Mouse (Mus musculus) kidney, postnatal 36 days (tissue): ENCODE data around the gene Phf21a.
"Not testable (repeated sequence)": the region's sequence is repeated elsewhere in the genome, so short reads cannot be mapped to it uniquely, and the experiment has no call there.

ENCODE experiments used
- DNase-seq, 2 experiments: peaks; one replicate each; pipeline ENCODE4 v3.0.0; 2021 to 2022; ENCODE audit warnings: mixed read lengths in 2 of 2

The Phf21a gene

GRCm38 (mm10) chr2:92085721-92086120 is 7.2 kb upstream of the Phf21a start:
- DNase-seq: peak; percentile 41 to 57

- DNase-seq: no peak
Measured at GRCm38 (mm10) chr2:92087065-92087464, 5.9 kb upstream of the Phf21a start.

GRCm38 (mm10) chr2:92089782-92090181 is 3.1 kb upstream of the Phf21a start:
- DNase-seq: no peak

- not testable (repeated sequence) for DNase-seq
Measured at GRCm38 (mm10) chr2:92093503-92093902, 586 bp downstream of the Phf21a start.

GRCm38 (mm10) chr2:92094078-92094477 is 1.2 kb downstream of the Phf21a start:
- DNase-seq: no peak

GRCm38 (mm10) chr2:92100768-92101167 is 7.9 kb downstream of the Phf21a start:
- no peak for DNase-seq

- DNase-seq: no peak
Measured at GRCm38 (mm10) chr2:92124523-92124922, 31.6 kb downstream of the Phf21a start.

- DNase-seq: no peak
Measured at GRCm38 (mm10) chr2:92125330-92125729, 32.4 kb downstream of the Phf21a start.

- DNase-seq: no peak
Measured at GRCm38 (mm10) chr2:92130071-92130470, 37.2 kb downstream of the Phf21a start.

- DNase-seq: peak in 1 of 2 experiments; percentile 5
Measured at GRCm38 (mm10) chr2:92138736-92139135, 45.8 kb downstream of the Phf21a start.

- peak; percentile 8 to 31 for DNase-seq
Measured at GRCm38 (mm10) chr2:92139365-92139764, 46.4 kb downstream of the Phf21a start.

- DNase-seq: no peak
Measured at GRCm38 (mm10) chr2:92140383-92140782, 47.5 kb downstream of the Phf21a start.

- DNase-seq: no peak
Measured at GRCm38 (mm10) chr2:92141073-92141472, 48.2 kb downstream of the Phf21a start.

GRCm38 (mm10) chr2:92143932-92144331 is 51.0 kb downstream of the Phf21a start:
- no peak for DNase-seq

- not testable (repeated sequence) for DNase-seq
Measured at GRCm38 (mm10) chr2:92147925-92148750, 55.2 kb downstream of the Phf21a start.

- DNase-seq: no peak
Measured at GRCm38 (mm10) chr2:92164291-92164690, 71.4 kb downstream of the Phf21a start.

GRCm38 (mm10) chr2:92166950-92167349 is 74.0 kb downstream of the Phf21a start:
- no peak for DNase-seq

GRCm38 (mm10) chr2:92171046-92171643 is 78.2 kb downstream of the Phf21a start:
- no peak for DNase-seq

GRCm38 (mm10) chr2:92172300-92172699 is 79.4 kb downstream of the Phf21a start:
- no peak for DNase-seq

GRCm38 (mm10) chr2:92173186-92173585 is 80.3 kb downstream of the Phf21a start:
- no peak for DNase-seq

GRCm38 (mm10) chr2:92174265-92174664 is 81.3 kb downstream of the Phf21a start:
- DNase-seq: no peak

- DNase-seq: no peak
Measured at GRCm38 (mm10) chr2:92175002-92175401, 82.1 kb downstream of the Phf21a start.

- no peak for DNase-seq
Measured at GRCm38 (mm10) chr2:92176292-92176691, 83.4 kb downstream of the Phf21a start.

- no peak for DNase-seq
Measured at GRCm38 (mm10) chr2:92182146-92182756, 89.3 kb downstream of the Phf21a start.
